Comparison of ENCODE assay signal across 14 mouse cellular contexts in the genomic region with DNA sequence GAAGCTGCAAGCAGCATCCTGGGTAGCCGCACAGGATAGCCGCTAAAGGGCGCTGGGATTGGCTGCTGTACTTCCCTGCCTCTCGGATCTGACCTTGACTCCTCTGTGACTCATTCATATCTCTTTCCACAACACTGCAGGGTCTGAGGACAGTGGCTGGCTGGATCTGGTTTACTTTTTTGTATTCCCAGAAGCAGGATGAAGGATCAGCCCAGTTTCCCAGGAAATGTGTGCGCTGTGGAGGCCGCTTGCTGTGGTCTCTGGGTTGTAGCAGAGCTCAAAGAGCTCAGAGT. TPM values are rescaled to one million over a fixed set of nuclear protein-coding genes. Genes with fewer than 3 reads are reported as not detected.
DNase-seq lines count a peak whose midpoint lies in the region; ATAC-seq and TF ChIP-seq lines count a peak whose summit lies in the region.
"Had no signal": no experiment of that assay in that cellular context is flagged by ENCODE, and none has a peak within 500 bp of the region (broad histone marks: within the 10 kb centered on the region; RNA-seq: fewer than 3 reads in every experiment).

No protein-coding gene starts in this region.

- no peaks in the 10 kb centered on the region for H3K79me2 ChIP-seq in heart, adult 2 months (replicated peaks; ENCODE audit: control insufficient read depth, insufficient read depth, low read length)

- no peaks in the 10 kb centered on the region for H3K27me3 ChIP-seq in heart, adult 2 months (ENCODE audit: control insufficient read depth, insufficient read depth, low read length)
- H3K27me3 ChIP-seq in midbrain, embryonic 10.5 days (ENCODE audit: low read depth, poor library complexity, severe bottlenecking): peaks cover 89% of the 10 kb centered on the region
- peaks cover 22% of the 10 kb centered on the region; the same call in 1 of the 2 replicates for H3K27me3 ChIP-seq in midbrain, embryonic 11.5 days (ENCODE audit: control insufficient read depth, insufficient read depth, low read length)
- no peaks in the 10 kb centered on the region for H3K27me3 ChIP-seq in liver, embryonic 15.5 days
- H3K27me3 ChIP-seq: embryonic facial prominence, embryonic 15.5 days; limb, embryonic 12.5 days had no signal

- H3K4me1 ChIP-seq in heart, adult 2 months (ENCODE audit: control insufficient read depth, insufficient read depth, low read length): peaks cover 3% of the 10 kb centered on the region; the same call in 1 of the 2 replicates
- peaks cover 56% of the 10 kb centered on the region for H3K4me1 ChIP-seq in midbrain, embryonic 10.5 days
- H3K4me1 ChIP-seq in midbrain, embryonic 11.5 days (ENCODE audit: control insufficient read depth, insufficient read depth, low read length): peaks cover 11% of the 10 kb centered on the region
- peaks cover 22% of the 10 kb centered on the region for H3K4me1 ChIP-seq in liver, embryonic 15.5 days (replicated peaks)

- H3K27ac ChIP-seq in heart, adult 2 months: 0 out of 2 replicates have a peak overlapping the region, but pooled peaks have one; percentile 31
- 0 out of 2 replicates have a peak overlapping the region, but pooled peaks have one; percentile 20 for H3K27ac ChIP-seq in midbrain, embryonic 10.5 days (replicated peaks)
- H3K27ac ChIP-seq in midbrain, embryonic 11.5 days (ENCODE audit: low read depth, low read length): no peak overlapping the region
- peak overlapping the region; percentile 55; the same call in 1 of the 2 replicates for H3K27ac ChIP-seq in liver, embryonic 15.5 days (replicated peaks)
- H3K27ac ChIP-seq: embryonic facial prominence, embryonic 15.5 days; limb, embryonic 12.5 days had no signal

- no peak for TF ChIP-seq POLR2A in heart, adult 2 months (IDR thresholded peaks at IDR 0.05; ENCODE audit: insufficient read depth, low read depth, low read length)

- H3K9me3 ChIP-seq in midbrain, embryonic 10.5 days (replicated peaks): no peaks in the 10 kb centered on the region
- no peaks in the 10 kb centered on the region for H3K9me3 ChIP-seq in midbrain, embryonic 11.5 days (ENCODE audit: control insufficient read depth, low read length)
- no peaks in the 10 kb centered on the region for H3K9me3 ChIP-seq in liver, embryonic 15.5 days (replicated peaks)
- H3K9me3 ChIP-seq: embryonic facial prominence, embryonic 15.5 days; limb, embryonic 12.5 days had no signal

- no peak for TF ChIP-seq EP300 in heart, adult 2 months (IDR thresholded peaks at IDR 0.05; ENCODE audit: insufficient read depth, low read depth, low read length)

- no peak overlapping the region for H3K9ac ChIP-seq in heart, adult 2 months (ENCODE audit: low read depth, low read length)
- H3K9ac ChIP-seq in midbrain, embryonic 11.5 days (ENCODE audit: low read length): no peak overlapping the region
- no peak overlapping the region for H3K9ac ChIP-seq in liver, embryonic 15.5 days
- H3K9ac ChIP-seq: embryonic facial prominence, embryonic 15.5 days; limb, embryonic 12.5 days had no signal

- H3K4me3 ChIP-seq in heart, adult 2 months: no peak overlapping the region
- no peak overlapping the region for H3K4me3 ChIP-seq in midbrain, embryonic 10.5 days
- no peak overlapping the region for H3K4me3 ChIP-seq in midbrain, embryonic 11.5 days (ENCODE audit: low read depth, low read length)
- H3K4me3 ChIP-seq in liver, embryonic 15.5 days (replicated peaks): no peak overlapping the region
- H3K4me3 ChIP-seq: embryonic facial prominence, embryonic 15.5 days; limb, embryonic 12.5 days; myocyte had no signal

- H3K4me2 ChIP-seq in midbrain, embryonic 11.5 days: no peak overlapping the region
- no peak overlapping the region for H3K4me2 ChIP-seq in liver, embryonic 15.5 days
- H3K4me2 ChIP-seq: embryonic facial prominence, embryonic 15.5 days; limb, embryonic 12.5 days had no signal

- WGBS in heart, adult 2 months: 49% methylated on average over 6 of the region's 6 CpGs
- 91% methylated on average over 6 of the region's 6 CpGs for WGBS in midbrain, embryonic 10.5 days
- 88% methylated on average over 6 of the region's 6 CpGs for WGBS in midbrain, embryonic 11.5 days
- 68% methylated on average over 6 of the region's 6 CpGs for WGBS in liver, embryonic 15.5 days (ENCODE audit: insufficient replicate concordance)

- TF ChIP-seq CTCF in heart, adult 2 months (IDR thresholded peaks at IDR 0.05): no peak

- ATAC-seq in midbrain, embryonic 11.5 days (ENCODE audit: low FRiP score): no peak
- ATAC-seq in liver, embryonic 15.5 days (ENCODE audit: insufficient read depth): peak; percentile 38; the same call in 1 of the 2 replicates
- ATAC-seq: forebrain, embryonic 14.5 days had no signal

- intact Hi-C loops in heart, adult 2 months (cut with DNase I): no loop called here

- DNase-seq in heart, adult 2 months: no peak
- DNase-seq in heart, postnatal 4 days: no peak
- DNase-seq in midbrain, embryonic 10.5 days (ENCODE audit: low spot score): no peak
- no peak for DNase-seq in midbrain, embryonic 11.5 days (ENCODE audit: low spot score, missing footprints)
- DNase-seq in adrenal gland, postnatal 25 days: peak; percentile 58
- DNase-seq in urinary bladder, postnatal 14 days (ENCODE audit: low spot score): no peak
- DNase-seq in layer of hippocampus, postnatal 14 days (ENCODE audit: low spot score in 2 of 2): no peak
- DNase-seq: B cell, adult 2 months; cerebellum, adult 11 months had no signal

- no peaks in the 10 kb centered on the region for H3K36me3 ChIP-seq in heart, adult 2 months (ENCODE audit: control insufficient read depth, insufficient read depth, low read length)
- no peaks in the 10 kb centered on the region for H3K36me3 ChIP-seq in midbrain, embryonic 10.5 days
- no peaks in the 10 kb centered on the region for H3K36me3 ChIP-seq in midbrain, embryonic 11.5 days (ENCODE audit: control insufficient read depth, insufficient read depth, low read length)
- no peaks in the 10 kb centered on the region for H3K36me3 ChIP-seq in liver, embryonic 15.5 days (replicated peaks)
- H3K36me3 ChIP-seq: embryonic facial prominence, embryonic 15.5 days; limb, embryonic 12.5 days had no signal

RNA-seq across cellular contexts. Expression of a gene that starts 26.0 kb away (rescaled TPM):
- 10 to 100 TPM; 22.3 to 26.0 TPM for total RNA-seq in heart, adult 2 months (2021)
- 19.0 and 20.3 TPM in 2 replicates for polyA plus RNA-seq in heart, adult 2 months (2012; rRNA removed)
- 1 to 10 TPM; 8.8 to 9.5 TPM for total RNA-seq in heart, postnatal 4 days (2021)
- polyA plus RNA-seq in midbrain, embryonic 10.5 days (2016; fragmentation: Nextera tagmentation; extraction: Ambion mirVana): 16.3 and 18.0 TPM in 2 replicates
- 18.6 and 21.4 TPM in 2 replicates for polyA plus RNA-seq in midbrain, embryonic 11.5 days (2014; fragmentation: Nextera tagmentation; extraction: Ambion mirVana)
- total RNA-seq in adrenal gland, postnatal 25 days (2021): 27.7 and 32.2 TPM in 2 replicates
- polyA plus RNA-seq in liver, embryonic 15.5 days (2015; fragmentation: Nextera tagmentation; extraction: Ambion mirVana): 10.6 and 11.6 TPM in 2 replicates
- 10 to 100 TPM; 37.6 to 40.3 TPM for total RNA-seq in layer of hippocampus, postnatal 14 days (2021)
